Mouse (Mus musculus) frontal cortex, adult (tissue): ENCODE data around the gene Gadd45g.
"Not testable (repeated sequence)": the region's sequence is repeated elsewhere in the genome, so short reads cannot be mapped to it uniquely, and the experiment has no call there.

Experiments used
- ATAC-seq: cut with Nextera tagmentation; 2 replicates; pipeline ENCODE4 v1.9.2; 2017; ENCODE audit warnings: mild to moderate bottlenecking, moderate library complexity, mixed read lengths; ENCODE audit not compliant: low TSS enrichment

Gene Gadd45g

DNA sequence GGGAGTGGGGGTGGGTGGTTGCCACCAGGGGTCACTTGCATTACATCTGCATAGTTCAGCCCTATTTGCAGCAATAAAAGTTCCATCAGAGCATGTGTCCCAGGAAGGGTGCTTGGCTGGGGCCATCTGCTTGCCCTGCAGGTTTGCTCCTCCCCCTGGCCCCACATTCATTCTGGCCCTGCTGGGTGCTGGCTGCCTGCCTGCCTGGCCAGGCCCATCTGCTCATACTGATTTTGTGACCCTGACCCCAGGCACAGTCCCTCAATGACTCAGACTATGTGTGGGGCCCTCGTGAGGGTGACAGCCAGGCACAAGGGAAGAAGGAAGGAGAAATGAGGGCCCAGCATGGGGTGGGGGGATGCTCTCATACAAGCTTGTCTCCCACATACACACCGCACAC, 12.9 kb upstream of the Gadd45g start:
- ATAC-seq: no peak

GRCm38 (mm10) chr13:51834024-51834423, 12.5 kb upstream of the Gadd45g start:
- ATAC-seq: not testable (repeated sequence)

- ATAC-seq: no peak
These were observed 12.0 kb upstream of the Gadd45g start for GRCm38 (mm10) chr13:51834520-51834919.

GRCm38 (mm10) chr13:51835208-51835607, 11.3 kb upstream of the Gadd45g start:
- ATAC-seq: not testable (repeated sequence)

GRCm38 (mm10) chr13:51837402-51837801, 9.1 kb upstream of the Gadd45g start:
- ATAC-seq: no peak

GRCm38 (mm10) chr13:51839250-51840026, 7.0 kb upstream of the Gadd45g start:
- ATAC-seq: peak; percentile 86

DNA sequence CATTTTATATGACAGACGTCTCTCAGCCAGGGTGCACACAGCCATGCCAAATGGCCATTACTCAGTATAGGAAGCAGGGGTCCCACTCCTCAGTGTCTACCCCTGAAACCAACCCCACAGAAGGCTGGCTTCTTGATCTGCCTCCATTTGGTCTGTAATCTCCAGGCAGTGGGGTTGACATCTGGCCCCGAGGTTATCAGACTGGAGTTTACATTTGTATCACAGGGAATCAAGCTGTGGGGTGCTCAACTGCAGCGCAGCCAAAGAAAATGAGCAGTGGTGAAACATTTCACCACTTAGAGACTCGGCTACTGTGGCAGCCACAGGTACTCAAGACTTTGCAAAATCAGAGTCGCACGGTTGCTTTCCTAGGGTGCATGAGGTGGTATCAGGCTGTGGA, 5.8 kb upstream of the Gadd45g start:
- ATAC-seq: no peak

GRCm38 (mm10) chr13:51841541-51842115, 4.8 kb upstream of the Gadd45g start:
- no peak for ATAC-seq

GRCm38 (mm10) chr13:51842191-51842590, 4.3 kb upstream of the Gadd45g start:
- ATAC-seq: no peak

- no peak for ATAC-seq
These were observed 3.7 kb upstream of the Gadd45g start for GRCm38 (mm10) chr13:51842773-51843172.

DNA sequence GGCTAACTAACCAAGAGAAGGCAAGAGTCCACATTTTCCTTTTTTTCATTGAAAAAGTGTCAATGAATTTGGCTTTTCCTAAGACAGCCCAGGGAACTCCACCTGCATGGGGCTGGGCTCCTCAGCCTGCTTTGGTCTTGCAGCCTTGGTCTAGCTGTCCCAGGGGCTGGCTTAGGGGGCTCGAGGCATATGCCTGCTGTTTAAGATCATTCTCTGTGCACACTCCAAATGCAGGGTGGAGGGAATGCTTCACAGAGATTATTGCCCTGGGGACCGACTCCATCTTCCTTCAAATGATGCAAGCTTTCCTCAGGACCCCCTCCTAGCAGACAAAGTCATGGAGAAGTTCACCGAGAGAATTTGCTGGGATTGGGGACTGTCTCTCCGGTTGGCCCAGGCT, 3.2 kb upstream of the Gadd45g start:
- no peak for ATAC-seq

DNA sequence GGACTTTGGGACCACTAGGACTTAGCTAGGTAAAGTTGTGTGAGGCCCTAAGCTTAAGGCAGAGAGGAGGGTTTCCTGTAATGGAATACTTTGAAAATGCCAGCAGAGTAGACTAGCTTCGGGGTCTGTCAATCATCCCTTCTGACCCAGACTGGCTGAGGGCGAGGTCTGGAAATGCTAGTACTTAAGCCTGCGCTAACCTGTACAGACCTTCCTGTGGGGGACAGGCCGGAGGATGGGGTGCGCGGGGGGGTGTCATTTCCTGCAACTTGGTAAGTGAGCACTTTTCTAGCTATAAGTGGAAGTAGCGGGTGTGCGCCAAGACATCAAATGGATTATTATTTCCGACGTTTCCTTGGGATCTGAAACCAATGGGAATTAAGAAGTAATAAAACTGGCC, 2.4 kb upstream of the Gadd45g start:
- no peak for ATAC-seq

GRCm38 (mm10) chr13:51844661-51845060, 1.8 kb upstream of the Gadd45g start:
- no peak for ATAC-seq

- ATAC-seq: no peak
These were observed 1.4 kb upstream of the Gadd45g start for GRCm38 (mm10) chr13:51845072-51845471.

GRCm38 (mm10) chr13:51845591-51846191, 787 bp upstream of the Gadd45g start:
- ATAC-seq: peak; percentile 4; the same call in 1 of the 2 replicates

- peak; percentile 8; the same call in 1 of the 2 replicates for ATAC-seq
These were observed 653 bp downstream of the Gadd45g start for GRCm38 (mm10) chr13:51846868-51847793.

GRCm38 (mm10) chr13:51847979-51848480, 1.6 kb downstream of the Gadd45g start:
- ATAC-seq: peak; percentile 50

GRCm38 (mm10) chr13:51848481-51849240, 2.2 kb downstream of the Gadd45g start:
- peak; percentile 65 for ATAC-seq

- ATAC-seq: no peak
These were observed 3.0 kb downstream of the Gadd45g start for GRCm38 (mm10) chr13:51849241-51850033.

DNA sequence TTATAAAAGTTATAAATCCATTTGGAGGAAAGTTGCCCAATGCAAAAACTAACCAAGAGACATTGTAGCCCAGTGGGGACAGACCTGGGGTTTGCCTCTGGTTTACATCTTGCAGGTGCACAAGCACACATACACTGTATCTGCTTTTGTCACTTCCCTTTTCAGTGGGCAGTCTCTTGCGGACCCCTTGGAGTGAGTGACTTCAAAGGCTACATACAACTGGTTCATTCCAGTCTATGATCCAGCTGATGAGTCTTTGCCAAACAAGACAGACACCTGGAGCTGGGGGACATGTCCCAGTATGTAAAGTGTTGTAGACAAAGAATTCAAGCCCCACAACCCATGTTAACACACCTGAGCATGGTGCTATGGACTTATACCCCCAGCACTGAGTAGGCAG, 4.1 kb downstream of the Gadd45g start:
- no peak for ATAC-seq
